Mouse (Mus musculus): ENCODE measurements around the gene Ccl11.

Gene Ccl11

GRCm38 (mm10) chr11:82057646-82058045 is at the start of gene Ccl11:
TSS of gene Ccl11 (plus strand) at chr11:82057823.
- DNase-seq (ENCODE audit: low spot score), result no peak

GRCm38 (mm10) chr11:82010115-82010514 is 47.5 kb upstream of the Ccl11 start:
- no peak for DNase-seq (ENCODE audit: low spot score)

DNA sequence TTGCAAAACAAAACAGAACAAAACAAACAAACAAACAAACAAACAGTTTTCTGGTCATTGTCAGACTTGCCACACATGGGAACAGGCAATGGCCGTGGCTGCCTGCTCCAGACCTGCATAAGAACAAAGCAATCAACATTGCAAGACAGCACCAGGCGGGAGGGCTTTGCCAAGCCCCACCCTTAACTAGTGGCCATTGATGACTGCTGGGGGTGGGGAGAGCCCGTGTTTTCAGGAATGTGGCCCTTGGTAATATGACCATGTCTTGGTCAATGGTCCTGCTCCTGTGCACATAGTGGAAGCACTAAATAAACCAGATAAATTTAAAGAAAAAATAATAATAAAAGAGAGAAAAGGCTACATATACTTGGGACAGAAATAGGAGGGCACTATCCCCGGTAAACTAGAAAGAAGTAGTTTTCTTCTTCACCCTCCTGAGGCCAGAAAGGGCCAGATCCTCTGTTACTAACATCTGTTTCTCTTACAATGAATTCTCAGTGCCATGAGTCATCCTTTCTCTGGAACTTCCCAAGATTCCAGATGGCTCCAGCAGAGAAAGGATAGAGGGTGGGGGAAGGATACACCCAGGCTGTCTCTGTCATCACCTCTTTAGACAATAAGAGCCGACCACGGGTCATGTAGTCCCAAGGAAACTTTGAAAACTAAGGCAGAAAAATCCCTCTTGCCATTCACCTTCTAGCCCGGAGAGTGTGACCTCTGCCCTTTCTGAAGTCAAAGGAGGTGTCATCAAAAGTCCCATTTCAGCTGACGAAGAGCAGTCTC is 46.0 kb upstream of the Ccl11 start:
- DNase-seq (ENCODE audit: low spot score), result no peak

DNA sequence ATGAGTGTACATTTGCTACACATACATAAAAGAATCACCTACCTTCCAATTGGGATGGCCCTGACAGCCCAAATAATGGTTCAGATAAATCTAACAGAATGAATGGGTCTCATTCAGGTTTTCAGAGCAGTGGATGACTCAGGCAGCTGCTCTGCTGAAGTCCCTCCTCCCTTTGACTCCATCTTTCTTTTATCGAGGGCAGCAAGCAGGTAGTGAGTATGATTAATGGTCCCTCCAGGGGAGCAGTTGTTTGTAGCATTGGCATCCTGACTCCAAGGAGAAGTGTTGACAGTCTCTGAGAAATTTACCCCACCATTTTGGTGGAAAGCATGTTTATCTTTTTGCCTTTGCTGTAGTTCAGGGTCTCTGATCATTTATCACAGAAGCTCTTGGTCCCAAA is 43.9 kb upstream of the Ccl11 start:
- DNase-seq (ENCODE audit: low spot score), result no peak

GRCm38 (mm10) chr11:82015066-82015465 is 42.6 kb upstream of the Ccl11 start:
- DNase-seq (ENCODE audit: low spot score), result no peak

- no peak for DNase-seq (ENCODE audit: low spot score)
These were observed 41.3 kb upstream of the Ccl11 start for GRCm38 (mm10) chr11:82016181-82016780.

DNA sequence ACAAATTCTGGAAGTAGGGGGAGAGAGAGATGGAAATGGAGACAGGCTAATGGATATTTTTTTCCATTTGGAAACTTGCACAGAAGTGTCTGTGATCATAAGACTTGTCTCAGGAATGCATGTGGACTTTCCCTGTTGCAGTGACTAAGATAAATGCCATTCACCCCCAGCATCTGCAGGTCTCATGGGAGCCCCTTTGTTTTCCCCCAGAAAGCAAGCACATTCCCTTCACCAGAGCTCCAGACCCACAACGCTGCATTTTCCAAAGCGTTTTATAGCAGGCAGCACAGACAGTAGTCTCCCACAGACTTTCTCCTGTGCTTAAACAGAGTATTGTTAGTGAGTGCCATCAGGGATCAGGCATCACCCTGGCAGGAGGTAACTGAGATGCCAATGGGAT is 38.2 kb upstream of the Ccl11 start:
- no peak for DNase-seq (ENCODE audit: low spot score)

DNA sequence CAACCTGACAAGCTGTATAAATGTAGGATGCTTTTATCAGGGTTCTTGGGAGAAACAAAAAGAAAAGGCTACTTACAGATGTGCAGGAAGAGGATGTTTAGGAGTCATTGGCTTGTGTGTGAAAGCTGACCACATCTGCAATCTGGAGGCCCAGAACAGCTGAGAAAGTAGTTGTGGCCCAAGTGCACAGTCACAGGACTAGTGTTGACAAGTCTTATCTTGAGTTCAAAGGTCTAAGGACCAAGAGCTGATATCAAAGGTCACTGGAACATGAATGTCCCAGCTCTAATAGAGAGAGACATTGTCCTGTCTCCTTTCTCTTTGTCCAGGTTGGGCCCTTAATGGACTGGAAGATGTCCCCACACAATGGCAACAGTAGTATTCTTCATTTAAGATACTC is 37.8 kb upstream of the Ccl11 start:
- DNase-seq (ENCODE audit: low spot score), result no peak

- DNase-seq (ENCODE audit: low spot score), result no peak
These were observed 36.2 kb upstream of the Ccl11 start for GRCm38 (mm10) chr11:82021406-82021805.

DNA sequence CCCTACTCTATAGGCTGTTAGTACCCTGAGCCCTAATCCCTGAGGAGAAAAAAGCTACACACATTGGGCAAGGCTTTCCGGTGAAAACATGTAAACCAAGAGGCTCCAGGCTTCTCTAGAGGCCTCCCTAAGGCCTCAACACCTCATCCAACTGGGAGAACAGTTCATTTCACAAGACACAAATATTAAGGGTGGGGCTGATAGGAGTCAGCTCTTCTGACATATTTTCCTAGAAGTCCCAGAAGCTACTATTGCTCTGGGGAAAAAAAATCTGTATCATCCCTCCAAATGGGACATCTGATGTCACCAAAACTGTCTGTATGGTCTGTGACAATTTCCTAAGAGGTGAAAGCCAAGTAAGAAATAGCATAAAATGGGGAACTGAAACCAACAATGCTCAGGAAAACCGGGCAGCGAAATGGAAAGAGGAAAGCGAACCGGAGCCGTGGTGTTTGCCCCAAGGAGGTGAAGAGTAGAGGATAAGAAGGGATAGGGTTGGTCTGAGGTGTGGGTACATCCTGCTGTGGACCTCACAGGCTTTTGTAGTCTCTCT is 35.0 kb upstream of the Ccl11 start:
- DNase-seq (ENCODE audit: low spot score), result no peak

- no peak for DNase-seq (ENCODE audit: low spot score)
These were observed 33.9 kb upstream of the Ccl11 start for GRCm38 (mm10) chr11:82023769-82024168.

DNA sequence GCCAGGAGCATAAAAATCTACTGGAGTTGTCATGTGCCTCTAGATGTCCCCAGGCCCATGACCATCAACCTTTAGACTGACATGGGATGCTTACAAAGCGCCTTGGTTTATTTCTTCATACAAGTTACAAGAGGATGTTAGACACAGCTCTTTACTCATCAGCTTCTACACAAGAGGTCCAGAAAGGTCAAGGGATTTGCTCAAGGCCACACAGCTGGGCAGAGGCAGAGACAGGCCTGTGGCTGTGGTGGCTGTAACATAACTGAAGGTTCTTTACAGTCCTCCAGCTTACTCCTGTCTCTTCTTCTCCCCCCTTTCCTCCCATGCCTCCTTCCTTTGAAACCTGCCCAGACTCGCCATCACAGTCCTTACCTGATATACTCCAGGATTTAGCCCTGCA is 27.5 kb upstream of the Ccl11 start:
- DNase-seq (ENCODE audit: low spot score), result no peak

DNA sequence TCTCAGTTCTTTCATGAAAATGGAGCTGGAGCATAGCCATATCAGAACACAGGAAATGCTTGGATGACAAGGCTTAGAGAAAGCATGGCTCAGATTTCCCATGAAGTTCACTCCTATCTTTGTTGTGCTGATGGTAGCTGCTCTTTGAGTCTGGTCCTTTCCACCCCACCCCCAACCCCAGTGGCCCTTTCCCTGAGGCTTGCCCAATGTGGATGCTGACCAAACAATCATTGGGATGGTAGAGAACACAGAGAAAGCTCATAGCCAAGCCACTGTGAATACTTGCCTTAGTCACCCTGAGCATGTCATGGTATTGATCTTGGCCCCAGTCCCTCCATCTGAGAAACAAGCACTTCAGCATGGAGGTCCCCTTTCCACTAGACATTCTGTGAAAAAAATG is 25.5 kb upstream of the Ccl11 start:
- DNase-seq (ENCODE audit: low spot score), result no peak

- DNase-seq (ENCODE audit: low spot score), result no peak
These were observed 24.8 kb upstream of the Ccl11 start for GRCm38 (mm10) chr11:82032678-82033344.

GRCm38 (mm10) chr11:82034446-82034845 is 23.2 kb upstream of the Ccl11 start:
- no peak for DNase-seq (ENCODE audit: low spot score)

DNA sequence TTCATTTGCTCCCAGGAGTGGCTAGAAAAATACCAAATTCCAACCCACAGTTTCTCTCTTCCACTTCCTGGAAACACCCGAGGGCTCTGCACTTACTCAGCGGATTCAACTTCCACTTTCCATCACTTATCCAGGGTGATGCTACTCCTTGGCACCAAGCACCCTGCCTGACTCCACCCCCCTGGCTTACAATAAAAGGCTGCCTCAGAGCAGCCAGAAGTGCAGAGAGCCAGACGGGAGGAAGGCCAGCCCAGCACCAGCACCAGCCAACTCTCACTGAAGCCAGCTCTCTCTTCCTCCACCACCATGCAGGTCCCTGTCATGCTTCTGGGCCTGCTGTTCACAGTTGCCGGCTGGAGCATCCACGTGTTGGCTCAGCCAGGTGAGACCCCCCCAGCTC is 22.3 kb upstream of the Ccl11 start, which contains the start of gene Ccl2:
Gene Ccl2 (plus strand): TSS at position 216 of the 400 bp plus-strand sequence.
- DNase-seq (ENCODE audit: low spot score), result peak; percentile 40

DNA sequence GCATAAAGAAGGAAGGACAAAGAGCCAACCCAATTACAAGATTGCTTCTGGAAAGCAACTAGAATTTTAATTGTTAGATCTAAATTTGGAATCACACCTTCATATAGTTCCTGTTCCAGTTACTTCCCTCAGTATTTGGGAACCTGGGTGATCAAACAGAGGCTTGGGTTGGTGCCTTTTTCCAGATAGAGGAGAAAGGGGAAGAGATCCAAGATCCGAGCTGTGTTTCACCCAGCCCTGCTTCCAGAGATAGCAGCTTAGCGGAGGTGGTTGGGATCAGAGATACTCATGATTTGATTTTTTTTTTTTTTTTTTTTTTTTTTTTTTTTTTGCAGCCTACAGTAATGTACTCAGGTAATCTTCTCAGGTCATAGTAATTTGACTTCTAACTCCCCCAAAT is 21.8 kb upstream of the Ccl11 start:
- no peak for DNase-seq (ENCODE audit: low spot score)

GRCm38 (mm10) chr11:82038535-82038934 is 19.1 kb upstream of the Ccl11 start, which contains the start of gene Gm17268:
TSS of gene Gm17268 (minus strand) at chr11:82038562.
- DNase-seq (ENCODE audit: low spot score), result no peak

- DNase-seq (ENCODE audit: low spot score), result no peak
These were observed 18.4 kb upstream of the Ccl11 start for GRCm38 (mm10) chr11:82039132-82039660.

DNA sequence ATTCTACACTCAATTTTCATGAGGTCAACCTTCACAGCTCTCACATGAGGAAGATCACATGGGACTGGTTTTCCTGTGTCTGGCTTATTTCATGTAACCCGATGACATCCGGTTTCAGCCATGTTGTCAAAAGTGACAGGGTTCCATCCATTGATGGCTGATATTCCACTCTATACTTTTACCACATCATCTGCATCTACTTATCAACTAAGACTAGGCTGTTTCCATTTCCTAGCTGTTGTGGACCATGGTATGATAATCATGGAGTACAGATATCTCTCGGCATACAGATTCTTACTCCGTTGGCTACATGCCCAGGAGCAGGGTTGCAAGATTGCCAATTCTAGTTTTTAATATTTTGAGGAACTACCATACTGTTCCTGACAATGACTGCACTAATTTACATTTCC is 15.9 kb upstream of the Ccl11 start:
- DNase-seq (ENCODE audit: low spot score), result no peak

DNA sequence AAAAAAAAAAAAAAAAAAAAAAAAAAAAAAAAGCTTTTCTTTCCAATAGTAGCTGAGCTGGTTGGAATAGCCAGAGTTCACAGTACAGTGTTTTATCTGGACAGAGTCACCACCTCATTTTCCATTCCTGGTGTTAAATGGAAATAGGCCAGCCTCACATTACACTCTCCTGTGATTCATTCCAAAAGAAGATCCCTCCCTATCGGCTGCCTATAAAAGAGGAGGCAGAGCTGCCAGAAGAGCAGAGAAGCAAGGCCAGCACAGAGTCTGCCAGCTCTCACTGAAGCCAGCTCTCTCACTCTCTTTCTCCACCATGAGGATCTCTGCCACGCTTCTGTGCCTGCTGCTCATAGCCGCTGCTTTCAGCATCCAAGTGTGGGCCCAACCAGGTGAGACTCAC is 12.2 kb upstream of the Ccl11 start, which contains the start of gene Ccl7:
Gene Ccl7 (plus strand): TSS at position 242 of the 400 bp plus-strand sequence.
- no peak for DNase-seq (ENCODE audit: low spot score)

DNA sequence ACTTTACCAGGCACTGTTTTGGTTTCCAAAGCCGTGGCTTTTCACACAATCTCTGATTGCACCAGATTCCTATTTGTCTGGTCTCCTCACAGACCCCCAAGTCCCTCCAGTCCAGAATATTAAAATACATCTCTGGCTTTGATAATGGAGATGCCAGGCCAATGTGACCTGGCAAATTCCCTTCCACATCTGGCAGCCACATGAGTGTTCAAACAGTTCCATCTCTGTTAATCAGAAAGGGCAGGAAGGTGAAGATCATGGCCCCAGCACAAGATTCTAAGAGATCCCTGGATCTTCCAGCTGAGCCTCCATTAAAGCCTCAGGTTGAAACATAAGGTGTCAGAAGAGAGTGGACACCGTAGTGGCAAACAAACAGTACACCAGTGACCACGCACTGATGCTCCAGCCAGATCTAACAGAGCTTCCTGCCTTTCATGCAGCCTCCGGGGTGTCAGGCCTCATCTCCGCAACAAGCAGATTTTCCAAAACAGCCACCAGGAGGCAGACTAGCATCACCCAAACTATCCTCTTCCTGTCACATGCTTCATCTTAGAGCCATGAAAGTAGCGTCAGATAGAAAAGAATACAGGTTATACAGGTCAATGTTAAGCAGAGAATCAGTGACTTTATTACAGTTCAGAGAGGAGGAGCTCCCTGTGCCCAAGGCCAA is 9.7 kb upstream of the Ccl11 start:
- DNase-seq (ENCODE audit: low spot score), result no peak
